Mouse (Mus musculus): ENCODE results near the gene Tor2a. TPM values are rescaled to one million over a fixed set of nuclear protein-coding genes. Genes with fewer than 3 reads are reported as not detected.

Tor2a gene
- polyA plus RNA-seq, 1 experiment: 58.9 TPM

- Histone ChIP-seq H3K4me1 (ENCODE audit: control insufficient read depth, insufficient read depth, low read length) (no peaks in the 10 kb centered on the region; the same call in 1 of the 2 replicates), H3K4me3 (ENCODE audit: insufficient read depth, low read length) (no peak overlapping the region), H3K27ac (ENCODE audit: insufficient read depth, low read length) (0 out of 2 replicates have a peak overlapping the region, but pooled peaks have one; percentile 1)
- no peak for TF ChIP-seq POLR2A (IDR thresholded peaks at IDR 0.05; ENCODE audit: extremely low read depth, insufficient read depth, low read length)
- no peak for TF ChIP-seq CTCF (IDR thresholded peaks at IDR 0.05; ENCODE audit: extremely low read depth, insufficient read depth, low read length)
Observed at GRCm38 (mm10) chr2:32714117-32714986, 42.7 kb upstream of the Tor2a start.

GRCm38 (mm10) chr2:32714987-32715425 lies 42.0 kb upstream of the Tor2a start:
- no peaks in the 10 kb centered on the region; the same call in 1 of the 2 replicates for H3K4me1 ChIP-seq (ENCODE audit: control insufficient read depth, insufficient read depth, low read length)
- no peak overlapping the region for H3K27ac ChIP-seq (ENCODE audit: insufficient read depth, low read length)
- no peak for TF ChIP-seq CTCF (IDR thresholded peaks at IDR 0.05; ENCODE audit: extremely low read depth, insufficient read depth, low read length)
- no peak for TF ChIP-seq POLR2A (IDR thresholded peaks at IDR 0.05; ENCODE audit: extremely low read depth, insufficient read depth, low read length)
- H3K4me3 ChIP-seq (ENCODE audit: insufficient read depth, low read length): no peak overlapping the region

- H3K4me1 ChIP-seq (ENCODE audit: control insufficient read depth, insufficient read depth, low read length): no peaks in the 10 kb centered on the region
- no peak for TF ChIP-seq CTCF (IDR thresholded peaks at IDR 0.05; ENCODE audit: extremely low read depth, insufficient read depth, low read length)
- TF ChIP-seq POLR2A (IDR thresholded peaks at IDR 0.05; ENCODE audit: extremely low read depth, insufficient read depth, low read length): no peak
- H3K27ac ChIP-seq (ENCODE audit: insufficient read depth, low read length): no peak overlapping the region
- H3K4me3 ChIP-seq (ENCODE audit: insufficient read depth, low read length): no peak overlapping the region
Observed at GRCm38 (mm10) chr2:32718761-32719160, 38.3 kb upstream of the Tor2a start.

- H3K4me3 ChIP-seq (ENCODE audit: insufficient read depth, low read length): no peak overlapping the region
- H3K4me1 ChIP-seq (ENCODE audit: control insufficient read depth, insufficient read depth, low read length): no peaks in the 10 kb centered on the region
- no peak for TF ChIP-seq CTCF (IDR thresholded peaks at IDR 0.05; ENCODE audit: extremely low read depth, insufficient read depth, low read length)
- no peak for TF ChIP-seq POLR2A (IDR thresholded peaks at IDR 0.05; ENCODE audit: extremely low read depth, insufficient read depth, low read length)
- no peak overlapping the region for H3K27ac ChIP-seq (ENCODE audit: insufficient read depth, low read length)
Observed at GRCm38 (mm10) chr2:32720053-32720452, 37.0 kb upstream of the Tor2a start.

- TF ChIP-seq POLR2A (IDR thresholded peaks at IDR 0.05; ENCODE audit: extremely low read depth, insufficient read depth, low read length) (no peak), CTCF (IDR thresholded peaks at IDR 0.05; ENCODE audit: extremely low read depth, insufficient read depth, low read length) (no peak)
- Histone ChIP-seq H3K4me1 (ENCODE audit: control insufficient read depth, insufficient read depth, low read length) (no peaks in the 10 kb centered on the region), H3K27ac (ENCODE audit: insufficient read depth, low read length) (no peak within 1 kb of the TSS)
Observed at GRCm38 (mm10) chr2:32720681-32721229, 36.3 kb upstream of the Tor2a start, which contains the start of gene Sh2d3c. Gene Sh2d3c, plus strand, starts transcription at chr2:32721055.

GRCm38 (mm10) chr2:32722046-32722445 lies 35.0 kb upstream of the Tor2a start:
- H3K27ac ChIP-seq (ENCODE audit: insufficient read depth, low read length): no peak overlapping the region
- H3K4me1 ChIP-seq (ENCODE audit: control insufficient read depth, insufficient read depth, low read length): no peaks in the 10 kb centered on the region
- TF ChIP-seq CTCF (IDR thresholded peaks at IDR 0.05; ENCODE audit: extremely low read depth, insufficient read depth, low read length) (no peak), POLR2A (IDR thresholded peaks at IDR 0.05; ENCODE audit: extremely low read depth, insufficient read depth, low read length) (no peak)
- no peak overlapping the region for H3K4me3 ChIP-seq (ENCODE audit: insufficient read depth, low read length)

More at GRCm38 (mm10) chr2:32720681-32721229, 36.3 kb upstream of the Tor2a start, which contains the start of gene Sh2d3c:
- no peak within 1 kb of the TSS for H3K4me3 ChIP-seq (ENCODE audit: insufficient read depth, low read length)

GRCm38 (mm10) chr2:32722581-32722980 lies 34.5 kb upstream of the Tor2a start:
- Histone ChIP-seq H3K4me3 (ENCODE audit: insufficient read depth, low read length) (no peak overlapping the region), H3K4me1 (ENCODE audit: control insufficient read depth, insufficient read depth, low read length) (no peaks in the 10 kb centered on the region), H3K27ac (ENCODE audit: insufficient read depth, low read length) (no peak overlapping the region)
- TF ChIP-seq POLR2A (IDR thresholded peaks at IDR 0.05; ENCODE audit: extremely low read depth, insufficient read depth, low read length) (no peak), CTCF (IDR thresholded peaks at IDR 0.05; ENCODE audit: extremely low read depth, insufficient read depth, low read length) (no peak)

GRCm38 (mm10) chr2:32724149-32724548 lies 32.9 kb upstream of the Tor2a start:
- no peak overlapping the region for H3K27ac ChIP-seq (ENCODE audit: insufficient read depth, low read length)
- TF ChIP-seq CTCF (IDR thresholded peaks at IDR 0.05; ENCODE audit: extremely low read depth, insufficient read depth, low read length) (no peak), POLR2A (IDR thresholded peaks at IDR 0.05; ENCODE audit: extremely low read depth, insufficient read depth, low read length) (no peak)
- H3K4me1 ChIP-seq (ENCODE audit: control insufficient read depth, insufficient read depth, low read length): no peaks in the 10 kb centered on the region
- no peak overlapping the region for H3K4me3 ChIP-seq (ENCODE audit: insufficient read depth, low read length)

- H3K4me1 ChIP-seq (ENCODE audit: control insufficient read depth, insufficient read depth, low read length): no peaks in the 10 kb centered on the region
- no peak for TF ChIP-seq POLR2A (IDR thresholded peaks at IDR 0.05; ENCODE audit: extremely low read depth, insufficient read depth, low read length)
- TF ChIP-seq CTCF (IDR thresholded peaks at IDR 0.05; ENCODE audit: extremely low read depth, insufficient read depth, low read length): no peak
Observed at GRCm38 (mm10) chr2:32724832-32725790, 31.9 kb upstream of the Tor2a start.

More at GRCm38 (mm10) chr2:32724832-32725790, 31.9 kb upstream of the Tor2a start:
- H3K27ac ChIP-seq (ENCODE audit: insufficient read depth, low read length): no peak overlapping the region
- no peak overlapping the region for H3K4me3 ChIP-seq (ENCODE audit: insufficient read depth, low read length)

Data from cortical plate, adult 2 months (tissue).